Mouse (Mus musculus) forebrain, embryonic 14.5 days (tissue): ENCODE results near the gene Abca12. TPM values are rescaled to one million over a fixed set of nuclear protein-coding genes. Genes with fewer than 3 reads are reported as not detected.

Experiments
- ATAC-seq: fragments of 200-750 bp; cut with Nextera tagmentation; 2 replicates; pipeline ENCODE4 v1.8.0; 2017; ENCODE audit warnings: mild to moderate bottlenecking, moderate library complexity
- DNase-seq: peaks from one replicate; pipeline ENCODE4 v3.0.0-alpha.2; 2015; ENCODE audit warnings: low spot score
- H3K27ac ChIP-seq: fragments of 300-500 bp; sonication (generic); 2 replicates; pipeline ENCODE4 v1.5.1; 2014; ENCODE audit warnings: low read depth, mild to moderate bottlenecking, control low read depth, low read length, moderate library complexity
- H3K27me3 ChIP-seq: fragments of 300-500 bp; sonication (generic); replicated peaks from 2 replicates; pipeline ENCODE4 v1.6.1; 2014; ENCODE audit warnings: low read length, control low read depth, mixed read lengths; ENCODE audit not compliant: control insufficient read depth, insufficient read depth
- H3K36me3 ChIP-seq: fragments of 300-500 bp; sonication (generic); 2 replicates; pipeline ENCODE4 v1.6.1; 2014; ENCODE audit warnings: low read length, control low read depth; ENCODE audit not compliant: control insufficient read depth, insufficient read depth
- H3K4me1 ChIP-seq: fragments of 300-500 bp; sonication (generic); 2 replicates; pipeline ENCODE4 v1.6.1; 2014; ENCODE audit warnings: antibody characterized with exemption, low read length, control low read depth; ENCODE audit not compliant: control insufficient read depth, insufficient read depth
- H3K4me2 ChIP-seq: fragments of 300-500 bp; sonication (generic); 2 replicates; pipeline ENCODE4 v1.6.1; 2014; ENCODE audit warnings: mild to moderate bottlenecking, control low read depth, low read length
- H3K4me3 ChIP-seq: fragments of 300-500 bp; sonication (generic); 2 replicates; pipeline ENCODE4 v1.5.1; 2014; ENCODE audit warnings: low read depth, low read length, control low read depth
- H3K9ac ChIP-seq: fragments of 300-500 bp; sonication (generic); 2 replicates; pipeline ENCODE4 v1.6.1; 2014; ENCODE audit warnings: mild to moderate bottlenecking, low read length, control low read depth, moderate library complexity
- H3K9me3 ChIP-seq: fragments of 300-500 bp; sonication (generic); replicated peaks from 2 replicates; pipeline ENCODE4 v1.6.1; 2016; ENCODE audit warnings: low read length, control low read depth, mixed read lengths; ENCODE audit not compliant: control insufficient read depth
- WGBS: fragments of 180-500 bp; shearing (Covaris S2); extraction: QIAGEN DNeasy Blood & Tissue Kit; methylation state at CpG from one replicate; pipeline ENCODE4 v1.1.7; 2014; 5-methylcytosine and 5-hydroxymethylcytosine counted together
- polyA plus RNA-seq: library from polyadenylated mRNA; unstranded; fragments of >200 nt; fragmentation: Nextera tagmentation; extraction: Ambion mirVana; gene quantifications from 2 replicates; pipeline ENCODE4 v1.2.1, GENCODE M21; 2014

The Abca12 gene
- polyA plus RNA-seq, 1 experiment from 2014 or later: not detected

DNA sequence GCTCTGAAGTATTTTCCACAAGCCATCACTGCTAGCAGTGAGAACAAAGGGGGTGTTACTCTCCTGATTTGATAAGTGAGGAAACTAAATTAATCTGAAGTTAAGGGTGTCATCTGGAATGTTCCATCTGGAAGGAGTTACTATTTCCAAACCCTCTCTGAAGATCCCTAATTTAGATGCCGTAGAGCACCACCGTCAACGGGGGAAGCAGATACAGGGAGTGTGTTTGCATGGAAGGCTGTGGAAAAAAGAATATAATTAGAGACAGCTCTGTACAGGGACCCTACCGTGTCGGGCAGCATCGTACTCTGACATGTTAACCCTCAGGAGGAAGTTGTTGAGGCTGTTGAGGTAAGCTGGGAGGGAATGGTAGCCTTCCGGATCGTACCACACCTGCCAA lies 142.6 kb downstream of the Abca12 start:
- Histone ChIP-seq H3K27me3 (no peaks in the 10 kb centered on the region), H3K27ac (no peak overlapping the region), H3K4me1 (no peaks in the 10 kb centered on the region), H3K4me3 (no peak overlapping the region), H3K9ac (no peak overlapping the region), H3K4me2 (no peak overlapping the region), H3K36me3 (no peaks in the 10 kb centered on the region), H3K9me3 (no peaks in the 10 kb centered on the region)
- DNase-seq (no peak), ATAC-seq (no peak)
- WGBS: 62% methylated on average over 8 of the region's 8 CpGs

DNA sequence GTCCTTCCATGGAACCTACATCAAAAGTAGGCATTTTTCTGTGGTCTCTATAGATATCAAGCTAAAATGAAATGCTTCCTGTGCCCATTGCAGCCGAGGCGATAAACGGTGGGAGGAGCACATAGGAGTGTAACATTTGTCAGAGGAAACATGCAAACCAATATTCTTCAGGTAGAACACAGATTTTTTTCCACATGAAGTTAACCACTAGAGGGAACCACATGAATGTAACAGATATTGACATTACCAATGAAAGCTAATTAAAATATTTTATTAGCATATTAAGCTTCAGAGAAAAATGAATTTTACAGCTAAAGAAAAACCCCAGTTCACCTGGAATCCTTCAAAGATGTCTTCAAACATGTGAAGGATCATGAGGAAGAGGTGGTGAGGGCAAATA lies 144.6 kb downstream of the Abca12 start:
- Histone ChIP-seq H3K27ac (no peak overlapping the region), H3K4me2 (no peak overlapping the region), H3K36me3 (no peaks in the 10 kb centered on the region), H3K9me3 (no peaks in the 10 kb centered on the region), H3K4me3 (no peak overlapping the region), H3K27me3 (no peaks in the 10 kb centered on the region), H3K4me1 (no peaks in the 10 kb centered on the region), H3K9ac (no peak overlapping the region)
- 98% methylated on average over 3 of the region's 3 CpGs for WGBS
- peak; percentile 37 for DNase-seq
- no peak for ATAC-seq

GRCm38 (mm10) chr1:71266630-71267029 lies 148.1 kb downstream of the Abca12 start:
- 53% methylated on average over 8 of the region's 8 CpGs for WGBS
- H3K36me3 ChIP-seq: no peaks in the 10 kb centered on the region
- DNase-seq (no peak), ATAC-seq (no peak)
- no peak overlapping the region for H3K4me3 ChIP-seq
- H3K4me2 ChIP-seq: no peak overlapping the region
- H3K9ac ChIP-seq: no peak overlapping the region
- H3K4me1 ChIP-seq: no peaks in the 10 kb centered on the region
- no peaks in the 10 kb centered on the region for H3K9me3 ChIP-seq
- H3K27ac ChIP-seq: no peak overlapping the region
- no peaks in the 10 kb centered on the region for H3K27me3 ChIP-seq

DNA sequence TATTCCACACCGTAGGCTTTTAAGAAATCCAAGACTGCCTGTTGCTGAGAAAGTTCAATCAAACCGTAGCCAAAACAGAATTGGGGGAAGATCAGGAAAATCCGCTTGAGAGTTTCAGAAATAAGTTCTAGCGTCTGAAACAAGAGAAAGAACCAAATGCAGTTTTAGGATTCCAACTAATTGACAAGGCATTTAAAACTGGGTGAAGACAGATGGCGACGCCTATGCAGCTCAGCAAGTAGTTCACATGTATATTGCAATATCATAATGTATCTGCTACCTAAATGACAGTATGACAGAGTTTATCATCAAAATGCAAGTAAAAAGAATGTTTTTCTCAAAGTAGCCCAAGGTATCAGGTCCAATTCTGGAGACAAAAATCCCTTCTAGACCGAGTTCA lies 151.2 kb downstream of the Abca12 start:
- no peaks in the 10 kb centered on the region for H3K9me3 ChIP-seq
- 93% methylated on average over 7 of the region's 7 CpGs for WGBS

DNA sequence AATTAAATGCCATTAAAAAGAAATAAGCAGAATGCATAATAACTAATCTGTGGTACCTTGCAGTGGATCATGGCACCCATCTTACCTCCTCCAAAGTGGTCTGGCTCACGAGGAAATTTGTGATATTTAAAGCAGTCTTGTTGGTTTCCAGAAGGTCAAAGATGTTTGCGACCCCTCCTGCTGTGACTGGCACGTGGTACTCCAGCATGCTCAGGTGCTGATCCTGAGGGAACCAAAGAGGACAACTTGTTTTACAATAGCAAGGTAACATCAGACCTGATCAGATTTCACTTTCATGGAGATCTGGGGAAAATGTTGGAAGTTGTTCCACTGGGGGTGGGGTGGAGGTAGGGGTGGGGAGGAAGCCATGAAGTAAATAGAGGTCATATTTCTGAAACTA lies 170.1 kb downstream of the Abca12 start:
- H3K27me3 ChIP-seq: no peaks in the 10 kb centered on the region
- no peak for DNase-seq
- H3K27ac ChIP-seq: no peak overlapping the region
- H3K4me1 ChIP-seq: no peaks in the 10 kb centered on the region
- no peak for ATAC-seq
- 55% methylated on average over 3 of the region's 3 CpGs for WGBS
- H3K4me2 ChIP-seq: no peak overlapping the region
- no peaks in the 10 kb centered on the region for H3K9me3 ChIP-seq
- H3K9ac ChIP-seq: no peak overlapping the region
- no peaks in the 10 kb centered on the region for H3K36me3 ChIP-seq
- H3K4me3 ChIP-seq: no peak overlapping the region

More for the DNA sequence above, 151.2 kb downstream of the Abca12 start:
- no peak for ATAC-seq
- Histone ChIP-seq H3K4me2 (no peak overlapping the region), H3K4me1 (no peaks in the 10 kb centered on the region), H3K9ac (no peak overlapping the region), H3K4me3 (no peak overlapping the region), H3K36me3 (no peaks in the 10 kb centered on the region), H3K27ac (no peak overlapping the region), H3K27me3 (no peaks in the 10 kb centered on the region)
- DNase-seq: no peak

DNA sequence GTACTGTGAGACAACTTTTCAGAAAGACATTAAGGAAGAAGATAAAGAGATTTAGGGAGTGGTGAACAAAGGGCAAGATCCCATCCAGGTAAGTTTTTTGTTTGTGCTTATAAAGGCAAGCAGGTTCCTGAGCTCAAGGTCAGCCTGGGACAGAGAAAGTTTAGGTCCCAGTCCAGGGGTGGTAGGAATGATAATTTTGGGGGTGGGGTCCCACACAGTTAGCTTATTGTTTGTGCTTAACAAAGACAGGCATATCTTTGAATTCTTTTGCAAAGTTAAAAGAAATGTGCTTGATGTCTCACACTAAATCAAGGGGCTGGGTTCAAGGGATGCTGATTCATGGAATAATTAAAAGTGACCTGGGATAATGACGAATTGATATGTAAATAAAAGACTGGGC lies 173.3 kb downstream of the Abca12 start:
- no peaks in the 10 kb centered on the region for H3K4me1 ChIP-seq
- 84% methylated on average over 1 of the region's 1 CpGs for WGBS
- H3K27me3 ChIP-seq: no peaks in the 10 kb centered on the region
- no peak overlapping the region for H3K4me3 ChIP-seq
- no peak overlapping the region for H3K9ac ChIP-seq
- H3K36me3 ChIP-seq: no peaks in the 10 kb centered on the region
- no peak overlapping the region for H3K4me2 ChIP-seq
- ATAC-seq: no peak
- DNase-seq: no peak
- no peaks in the 10 kb centered on the region for H3K9me3 ChIP-seq
- no peak overlapping the region for H3K27ac ChIP-seq

GRCm38 (mm10) chr1:71239586-71239985 lies 175.1 kb downstream of the Abca12 start:
- H3K9me3 ChIP-seq: no peaks in the 10 kb centered on the region
- H3K36me3 ChIP-seq: no peaks in the 10 kb centered on the region
- no peaks in the 10 kb centered on the region for H3K4me1 ChIP-seq
- no peak overlapping the region for H3K4me2 ChIP-seq
- H3K27me3 ChIP-seq: no peaks in the 10 kb centered on the region
- 83% methylated on average over 4 of the region's 4 CpGs for WGBS
- no peak overlapping the region for H3K9ac ChIP-seq
- no peak overlapping the region for H3K27ac ChIP-seq
- DNase-seq: peak; percentile 28
- H3K4me3 ChIP-seq: no peak overlapping the region
- ATAC-seq: no peak

- no peaks in the 10 kb centered on the region for H3K9me3 ChIP-seq
- H3K4me3 ChIP-seq: no peak overlapping the region
- DNase-seq: no peak
- H3K36me3 ChIP-seq: no peaks in the 10 kb centered on the region
- ATAC-seq: no peak
- 96% methylated on average over 3 of the region's 3 CpGs for WGBS
- no peak overlapping the region for H3K27ac ChIP-seq
- no peaks in the 10 kb centered on the region for H3K4me1 ChIP-seq
- H3K4me2 ChIP-seq: no peak overlapping the region
- H3K27me3 ChIP-seq: no peaks in the 10 kb centered on the region
- H3K9ac ChIP-seq: no peak overlapping the region
Measured at GRCm38 (mm10) chr1:71235335-71235734, 179.4 kb downstream of the Abca12 start.

GRCm38 (mm10) chr1:71231211-71231610 lies 183.5 kb downstream of the Abca12 start:
- Histone ChIP-seq H3K4me3 (no peak overlapping the region), H3K36me3 (no peaks in the 10 kb centered on the region), H3K27ac (no peak overlapping the region), H3K9me3 (no peaks in the 10 kb centered on the region), H3K9ac (no peak overlapping the region), H3K4me1 (no peaks in the 10 kb centered on the region), H3K4me2 (no peak overlapping the region), H3K27me3 (no peaks in the 10 kb centered on the region)
- 92% methylated on average over 2 of the region's 2 CpGs for WGBS
- ATAC-seq (no peak), DNase-seq (no peak)
